Mouse (Mus musculus) cortical plate, adult 2 months (tissue): ENCODE measurements around the gene Sema5a. TPM values are rescaled to one million over a fixed set of nuclear protein-coding genes. Genes with fewer than 3 reads are reported as not detected.

Experiments
- H3K27ac ChIP-seq: fragments of 200-500 bp; 2 replicates; pipeline ENCODE4 v1.5.1; 2012; ENCODE audit warnings: low read length, control low read depth, inconsistent platforms; ENCODE audit not compliant: insufficient read depth
- H3K4me1 ChIP-seq: fragments of 200-500 bp; 2 replicates; pipeline ENCODE4 v1.6.1; 2011; ENCODE audit warnings: low read length; ENCODE audit not compliant: control insufficient read depth, insufficient read depth
- H3K4me3 ChIP-seq: fragments of 200-500 bp; 2 replicates; pipeline ENCODE4 v1.5.1; 2011; ENCODE audit warnings: mild to moderate bottlenecking, low read length, control low read depth; ENCODE audit not compliant: insufficient read depth
- CTCF ChIP-seq: fragments of 200-500 bp; IDR thresholded peaks from 2 replicates; pipeline ENCODE4 v1.5.1; 2011; ENCODE audit warnings: mild to moderate bottlenecking, control low read depth, low read length; ENCODE audit not compliant: insufficient read depth; ENCODE audit errors: extremely low read depth
- POLR2A ChIP-seq: fragments of 200-500 bp; IDR thresholded peaks from 2 replicates; pipeline ENCODE4 v1.6.1; 2011; ENCODE audit warnings: mild to moderate bottlenecking, low read length, control low read depth; ENCODE audit not compliant: insufficient read depth; ENCODE audit errors: extremely low read depth
- polyA plus RNA-seq: library from polyadenylated mRNA; depleted of rRNA; stranded (reverse); fragments of >200 nt; gene quantifications from 2 replicates; pipeline ENCODE4 v1.2.3, GENCODE M21; 2012; rRNA removed

Sema5a gene
- polyA plus RNA-seq, 1 experiment: 7.8 TPM

DNA sequence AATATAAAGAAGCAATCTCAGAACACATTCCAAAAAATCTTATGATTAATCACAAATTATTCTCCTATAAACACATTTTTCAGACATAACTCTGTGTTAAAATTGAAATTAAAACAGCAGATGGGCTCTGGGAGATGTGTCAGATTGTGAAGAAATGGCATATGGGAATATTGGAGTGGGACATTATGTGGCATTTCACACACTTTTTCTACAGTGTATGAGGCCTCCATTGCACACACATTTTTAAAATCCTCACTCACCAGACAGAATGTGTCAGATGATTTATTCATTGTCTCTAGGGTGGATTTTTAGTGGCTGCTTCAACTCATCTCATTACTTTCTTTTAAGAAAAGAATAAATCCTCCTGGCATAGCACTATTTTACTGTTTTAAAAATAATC is 446.4 kb downstream of the Sema5a start:
- H3K4me1 ChIP-seq: no peaks in the 10 kb centered on the region
- H3K4me3 ChIP-seq: no peak overlapping the region
- H3K27ac ChIP-seq: no peak overlapping the region
- TF ChIP-seq CTCF: no peak
- no peak for TF ChIP-seq POLR2A

GRCm38 (mm10) chr15:32693006-32693405 is 448.4 kb downstream of the Sema5a start:
- Histone ChIP-seq H3K27ac (no peak overlapping the region), H3K4me1 (no peaks in the 10 kb centered on the region), H3K4me3 (no peak overlapping the region)
- TF ChIP-seq CTCF: no peak
- TF ChIP-seq POLR2A: no peak

- TF ChIP-seq CTCF: no peak
- no peak for TF ChIP-seq POLR2A
- no peaks in the 10 kb centered on the region for H3K4me1 ChIP-seq
- H3K27ac ChIP-seq: no peak overlapping the region
- H3K4me3 ChIP-seq: no peak overlapping the region
Measured at GRCm38 (mm10) chr15:32717298-32717985, 472.8 kb downstream of the Sema5a start.

DNA sequence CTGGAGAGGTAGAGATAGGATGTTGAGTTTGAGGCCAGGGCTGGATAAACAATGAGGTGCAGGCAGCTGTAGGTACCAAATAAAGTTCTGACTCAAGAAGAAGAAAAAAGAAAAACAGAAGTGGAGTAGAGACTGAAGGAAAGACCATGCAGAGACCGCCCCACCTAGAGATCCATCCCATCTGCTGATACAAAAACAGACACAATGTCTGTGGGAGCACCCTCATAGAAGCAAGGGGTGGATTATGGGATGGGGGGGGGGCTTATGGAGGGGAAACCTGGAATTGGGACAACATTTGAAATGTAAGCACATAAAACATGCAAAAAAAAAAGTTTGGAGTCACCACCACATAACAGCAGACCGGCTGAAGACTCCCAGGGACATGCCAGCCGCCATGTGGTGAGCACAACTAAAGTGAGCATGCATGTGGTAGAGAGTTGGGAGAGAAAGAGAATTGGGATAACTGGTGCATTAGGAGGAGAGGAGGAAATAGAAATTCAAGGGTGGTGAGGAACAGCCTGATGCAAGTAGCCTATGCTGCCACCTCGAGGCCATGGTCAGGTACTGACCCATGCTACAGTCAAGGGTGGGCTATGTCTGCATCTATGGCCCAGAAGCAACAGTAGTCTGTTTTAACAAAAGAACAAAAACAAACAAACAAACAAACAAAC is 473.8 kb downstream of the Sema5a start:
- no peak overlapping the region for H3K4me3 ChIP-seq

GRCm38 (mm10) chr15:32718964-32719311 is 474.3 kb downstream of the Sema5a start:
- TF ChIP-seq CTCF (no peak), POLR2A (no peak)
- H3K4me1 ChIP-seq: no peaks in the 10 kb centered on the region
- H3K4me3 ChIP-seq: no peak overlapping the region
- no peak overlapping the region for H3K27ac ChIP-seq

More for the DNA sequence above, 473.8 kb downstream of the Sema5a start:
- TF ChIP-seq CTCF (peak; percentile 97), POLR2A (no peak)
- Histone ChIP-seq H3K27ac (no peak overlapping the region), H3K4me1 (no peaks in the 10 kb centered on the region)

- TF ChIP-seq POLR2A (no peak), CTCF (peak; percentile 78)
Measured at GRCm38 (mm10) chr15:32730839-32731238, 486.2 kb downstream of the Sema5a start.

More at GRCm38 (mm10) chr15:32730839-32731238, 486.2 kb downstream of the Sema5a start:
- Histone ChIP-seq H3K4me1 (no peaks in the 10 kb centered on the region), H3K4me3 (no peak overlapping the region), H3K27ac (no peak overlapping the region)

Other genes with a start within 250 kb of the Sema5a start
- not detected in 2 replicates for gene Tas2r119, start 67.5 kb upstream of the Sema5a start, polyA plus RNA-seq